Mouse (Mus musculus): ENCODE results near the gene Gm26602. TPM values are rescaled to one million over a fixed set of nuclear protein-coding genes. Genes with fewer than 3 reads are reported as not detected.

Gm26602 gene
- polyA plus RNA-seq, 1 experiment from 2014 or later, result 33.6 TPM

DNA sequence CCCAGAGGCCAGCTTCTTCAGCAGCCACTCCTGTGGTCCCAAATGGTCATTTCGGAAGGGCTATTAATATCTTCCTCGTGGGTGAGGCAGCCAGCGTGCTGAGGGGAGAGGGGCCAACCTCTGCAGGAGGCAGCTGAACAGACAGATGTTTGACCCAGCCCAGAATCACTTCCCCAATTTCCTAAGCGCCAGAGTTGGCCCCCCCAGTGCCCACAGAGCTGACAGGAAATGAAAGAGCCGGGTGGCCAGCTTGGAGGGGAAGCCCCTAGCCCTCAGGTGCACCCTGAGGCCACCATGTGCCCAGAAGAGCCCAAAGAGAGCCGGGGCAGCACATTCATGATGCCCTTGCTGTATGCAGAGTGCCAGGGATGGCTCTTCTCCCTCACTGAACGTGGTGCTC is 30.1 kb downstream of the Gm26602 start:
- Histone ChIP-seq H3K9me3 (replicated peaks) (no peaks in the 10 kb centered on the region), H3K4me1 (peaks cover 21% of the 10 kb centered on the region), H3K9ac (no peak overlapping the region), H3K4me3 (no peak overlapping the region), H3K27me3 (no peaks in the 10 kb centered on the region), H3K27ac (no peak overlapping the region), H3K4me2 (no peak overlapping the region), H3K36me3 (ENCODE audit: poor library complexity, severe bottlenecking) (peaks cover 10% of the 10 kb centered on the region)
- no peak for ATAC-seq
- 73% methylated on average over 7 of the region's 7 CpGs for WGBS

GRCm38 (mm10) chr10:79942988-79943387 is 32.3 kb downstream of the Gm26602 start:
- no peak for ATAC-seq
- 83% methylated on average over 1 of the region's 1 CpGs for WGBS
- H3K4me3 ChIP-seq, result no peak overlapping the region

DNA sequence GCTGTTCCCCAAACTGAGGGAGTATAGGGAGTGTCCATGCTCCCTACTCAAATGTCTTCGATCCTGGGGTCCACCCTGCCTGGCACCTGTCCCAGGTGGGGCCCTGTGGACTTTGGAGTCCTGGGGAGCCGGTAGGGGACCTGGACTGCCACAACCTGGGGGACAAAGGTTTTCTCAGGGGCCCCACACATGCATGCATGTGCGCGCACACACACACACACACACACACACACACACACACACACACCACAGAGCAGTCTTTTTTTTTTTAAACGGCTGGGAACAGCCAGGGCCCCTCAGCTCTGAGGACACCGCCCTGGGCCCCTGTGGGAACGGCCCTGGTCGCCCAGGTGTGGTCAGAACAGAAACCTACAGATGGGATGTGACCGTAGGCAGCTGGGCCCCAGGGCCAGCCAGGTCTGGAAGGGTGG is 32.8 kb downstream of the Gm26602 start:
- H3K4me2 ChIP-seq, result no peak overlapping the region
- H3K4me3 ChIP-seq, result no peak overlapping the region
- no peak overlapping the region for H3K9ac ChIP-seq
- peaks cover 21% of the 10 kb centered on the region for H3K4me1 ChIP-seq
- no peak overlapping the region for H3K27ac ChIP-seq
- 75% methylated on average over 9 of the region's 9 CpGs for WGBS
- no peaks in the 10 kb centered on the region for H3K9me3 ChIP-seq (replicated peaks)
- H3K27me3 ChIP-seq, result no peaks in the 10 kb centered on the region
- no peak for ATAC-seq
- peaks cover 17% of the 10 kb centered on the region for H3K36me3 ChIP-seq (ENCODE audit: poor library complexity, severe bottlenecking)

More at GRCm38 (mm10) chr10:79942988-79943387, 32.3 kb downstream of the Gm26602 start:
- no peaks in the 10 kb centered on the region for H3K27me3 ChIP-seq
- no peaks in the 10 kb centered on the region for H3K9me3 ChIP-seq (replicated peaks)
- H3K36me3 ChIP-seq (ENCODE audit: poor library complexity, severe bottlenecking), result peaks cover 15% of the 10 kb centered on the region
- H3K4me1 ChIP-seq, result peaks cover 21% of the 10 kb centered on the region
- H3K9ac ChIP-seq, result no peak overlapping the region
- no peak overlapping the region for H3K4me2 ChIP-seq
- no peak overlapping the region for H3K27ac ChIP-seq

DNA sequence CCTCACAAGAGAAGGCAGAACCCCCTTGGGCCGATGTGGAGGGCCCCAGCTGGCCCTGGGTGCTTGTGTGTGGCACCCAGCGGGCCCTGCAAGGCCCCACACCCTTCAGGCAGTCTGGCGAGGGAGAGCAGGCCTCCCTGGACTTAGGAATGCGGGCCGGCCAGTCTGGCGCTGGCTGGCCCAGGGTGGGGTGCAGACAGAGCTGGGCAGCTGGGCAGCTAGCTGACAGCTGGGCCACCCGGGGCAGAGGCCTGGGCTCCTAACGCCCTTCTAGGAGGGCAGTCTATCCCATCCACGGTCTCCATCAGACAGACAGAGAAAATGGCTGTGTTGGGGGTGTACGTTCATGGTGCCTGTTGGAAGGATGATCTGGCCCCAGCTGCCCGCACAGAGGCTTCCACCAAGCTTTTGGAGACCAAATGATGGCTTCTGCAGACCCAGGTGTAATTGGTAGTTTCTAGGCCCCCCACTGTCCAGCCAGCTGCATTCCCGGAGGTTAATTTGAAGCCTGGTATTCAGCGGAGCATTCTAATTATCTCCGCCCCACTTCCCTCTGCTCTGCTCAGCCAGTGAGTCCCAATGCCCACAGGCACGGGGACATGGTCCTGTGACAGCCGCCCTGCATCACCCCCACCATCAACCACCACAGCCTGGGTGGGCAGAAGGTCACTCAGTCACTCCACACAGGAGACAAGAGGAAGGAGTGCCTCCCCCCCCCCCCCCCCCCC is 35.0 kb downstream of the Gm26602 start:
- peak; percentile 27; the same call in 1 of the 2 replicates for ATAC-seq
- Histone ChIP-seq H3K4me2 (peak overlapping the region; percentile 14; the same call in 1 of the 2 replicates), H3K36me3 (ENCODE audit: poor library complexity, severe bottlenecking) (peaks cover 39% of the 10 kb centered on the region), H3K9me3 (replicated peaks) (no peaks in the 10 kb centered on the region), H3K4me3 (no peak overlapping the region), H3K9ac (peak overlapping the region; percentile 6; the same call in 1 of the 2 replicates), H3K4me1 (peaks cover 21% of the 10 kb centered on the region), H3K27ac (peak overlapping the region; percentile 54), H3K27me3 (no peaks in the 10 kb centered on the region)
- 23% methylated on average over 16 of the region's 16 CpGs for WGBS

DNA sequence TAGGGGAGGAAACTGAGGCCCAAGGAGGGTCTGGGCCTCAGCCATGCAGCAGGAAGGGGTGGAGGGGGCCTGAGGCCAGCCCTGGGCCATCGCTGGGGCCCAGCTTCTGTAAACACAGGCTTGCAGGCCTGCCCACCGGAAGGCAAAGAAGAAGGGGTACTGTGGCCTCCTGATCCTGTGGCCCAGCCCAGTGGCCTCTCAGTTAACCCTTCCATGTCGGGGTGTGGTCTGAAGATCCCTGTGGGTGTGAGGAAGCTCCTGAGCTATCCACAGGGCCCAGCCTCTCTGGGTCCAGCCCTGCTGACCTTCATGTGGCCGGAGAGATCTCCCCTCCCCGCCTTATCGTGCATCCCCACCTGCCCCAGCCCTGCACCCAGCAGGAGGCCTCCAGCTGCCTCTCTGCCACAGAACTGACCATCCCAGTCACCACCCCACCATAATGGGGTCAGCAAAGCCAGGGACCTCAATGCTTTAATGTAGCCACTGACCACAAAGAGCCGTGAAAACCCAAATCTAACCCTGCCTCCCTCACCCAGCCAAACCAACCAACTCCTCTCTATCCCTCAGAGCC is 36.2 kb downstream of the Gm26602 start:
- ATAC-seq, result no peak
- Histone ChIP-seq H3K4me1 (peaks cover 21% of the 10 kb centered on the region), H3K9ac (peak overlapping the region; percentile 38; the same call in 1 of the 2 replicates), H3K4me3 (no peak overlapping the region), H3K4me2 (no peak overlapping the region; the same call in 1 of the 2 replicates), H3K27ac (no peak overlapping the region), H3K36me3 (ENCODE audit: poor library complexity, severe bottlenecking) (peaks cover 46% of the 10 kb centered on the region), H3K9me3 (replicated peaks) (no peaks in the 10 kb centered on the region), H3K27me3 (no peaks in the 10 kb centered on the region)
- whole genome bisulfite sequencing, result 19% methylated on average over 7 of the region's 7 CpGs

GRCm38 (mm10) chr10:79947502-79947901 is 36.8 kb downstream of the Gm26602 start:
- no peaks in the 10 kb centered on the region for H3K9me3 ChIP-seq (replicated peaks)
- peaks cover 21% of the 10 kb centered on the region for H3K4me1 ChIP-seq
- no peak overlapping the region for H3K9ac ChIP-seq
- H3K27me3 ChIP-seq, result no peaks in the 10 kb centered on the region
- no peak overlapping the region for H3K4me3 ChIP-seq
- H3K27ac ChIP-seq, result no peak overlapping the region
- 72% methylated on average over 6 of the region's 6 CpGs for WGBS
- H3K4me2 ChIP-seq, result no peak overlapping the region
- H3K36me3 ChIP-seq (ENCODE audit: poor library complexity, severe bottlenecking), result peaks cover 41% of the 10 kb centered on the region
- no peak for ATAC-seq

GRCm38 (mm10) chr10:79949873-79950272 is 39.2 kb downstream of the Gm26602 start:
- no peak overlapping the region for H3K4me3 ChIP-seq
- 95% methylated on average over 4 of the region's 4 CpGs for WGBS
- H3K9ac ChIP-seq, result no peak overlapping the region
- no peak for ATAC-seq
- no peak overlapping the region for H3K27ac ChIP-seq
- no peaks in the 10 kb centered on the region for H3K9me3 ChIP-seq (replicated peaks)
- H3K4me2 ChIP-seq, result no peak overlapping the region
- peaks cover 53% of the 10 kb centered on the region for H3K36me3 ChIP-seq (ENCODE audit: poor library complexity, severe bottlenecking)
- no peaks in the 10 kb centered on the region for H3K27me3 ChIP-seq
- peaks cover 21% of the 10 kb centered on the region for H3K4me1 ChIP-seq

- H3K27ac ChIP-seq, result no peak overlapping the region
- H3K9ac ChIP-seq, result no peak overlapping the region
- WGBS, result 84% methylated on average over 18 of the region's 18 CpGs
- H3K9me3 ChIP-seq (replicated peaks), result no peaks in the 10 kb centered on the region
- peaks cover 15% of the 10 kb centered on the region for H3K4me1 ChIP-seq
- H3K4me2 ChIP-seq, result no peak overlapping the region
- ATAC-seq, result no peak
- H3K4me3 ChIP-seq, result no peak overlapping the region
- H3K36me3 ChIP-seq (ENCODE audit: poor library complexity, severe bottlenecking), result peaks cover 53% of the 10 kb centered on the region
- no peaks in the 10 kb centered on the region for H3K27me3 ChIP-seq
Measured at GRCm38 (mm10) chr10:79950661-79951060, 40.0 kb downstream of the Gm26602 start.

- H3K9ac ChIP-seq, result no peak overlapping the region
- no peak for ATAC-seq
- WGBS, result 89% methylated on average over 6 of the region's 6 CpGs
- H3K36me3 ChIP-seq (ENCODE audit: poor library complexity, severe bottlenecking), result peaks cover 41% of the 10 kb centered on the region
- H3K27me3 ChIP-seq, result 0 out of 2 replicates have a peak, but pooled peaks cover 5% of the 10 kb centered on the region
- no peak overlapping the region for H3K4me2 ChIP-seq
- H3K27ac ChIP-seq, result no peak overlapping the region
- no peaks in the 10 kb centered on the region for H3K9me3 ChIP-seq (replicated peaks)
- peaks cover 4% of the 10 kb centered on the region; the same call in 1 of the 2 replicates for H3K4me1 ChIP-seq
- no peak overlapping the region for H3K4me3 ChIP-seq
Measured at GRCm38 (mm10) chr10:79953946-79954345, 43.3 kb downstream of the Gm26602 start.

DNA sequence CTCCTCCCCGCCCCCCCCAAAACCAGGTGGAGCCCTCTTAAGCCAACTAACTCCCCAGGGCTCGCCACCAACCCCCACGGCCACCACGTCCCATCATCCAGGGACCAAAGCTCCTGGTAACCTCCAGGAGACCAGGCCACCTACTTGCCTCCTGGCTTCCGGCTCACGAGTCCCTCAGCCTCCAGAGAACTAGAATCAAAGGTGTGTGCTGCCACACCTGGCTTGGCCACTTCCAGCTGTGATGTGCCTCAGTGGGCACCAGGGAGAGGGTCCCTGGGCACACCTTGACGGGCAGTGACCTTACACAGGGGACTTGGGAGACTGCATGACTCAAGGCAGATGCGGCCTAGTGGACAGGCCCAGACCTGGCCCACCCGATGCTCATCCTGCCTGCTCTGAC is 45.0 kb downstream of the Gm26602 start:
- H3K9ac ChIP-seq, result 0 out of 2 replicates have a peak overlapping the region, but pooled peaks have one; percentile 3

DNA sequence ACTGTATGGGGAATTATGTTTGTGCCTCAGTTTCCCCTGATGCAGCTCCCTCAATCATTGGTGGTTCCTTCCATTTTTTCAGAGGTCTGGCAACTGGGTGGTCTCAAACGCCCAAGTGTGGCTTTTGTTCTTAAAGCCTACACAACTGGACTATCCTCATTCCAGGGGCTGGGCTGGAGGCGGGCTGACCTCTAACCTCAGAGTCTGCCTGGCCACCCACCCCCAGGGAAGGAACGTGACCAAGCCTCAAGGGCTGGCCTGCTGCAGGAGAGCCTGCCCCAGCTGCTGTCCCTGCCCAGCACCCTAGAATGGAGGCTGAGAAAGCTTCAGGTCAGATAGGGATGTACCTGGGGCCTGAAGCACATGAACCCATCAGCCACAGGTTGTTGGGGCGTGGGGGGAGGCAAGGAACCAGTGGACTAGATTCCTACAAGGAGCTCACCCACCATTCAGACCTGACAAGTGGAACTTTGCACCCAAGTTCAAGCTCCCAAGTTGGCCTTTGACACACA is 46.0 kb downstream of the Gm26602 start:
- Histone ChIP-seq H3K9me3 (replicated peaks) (no peaks in the 10 kb centered on the region), H3K4me3 (no peak overlapping the region), H3K9ac (no peak overlapping the region), H3K4me1 (peaks cover 15% of the 10 kb centered on the region), H3K27ac (no peak overlapping the region), H3K4me2 (no peak overlapping the region), H3K27me3 (0 out of 2 replicates have a peak, but pooled peaks cover 5% of the 10 kb centered on the region), H3K36me3 (ENCODE audit: poor library complexity, severe bottlenecking) (peaks cover 18% of the 10 kb centered on the region)
- ATAC-seq, result no peak
- WGBS, result 22% methylated on average over 4 of the region's 4 CpGs

More for the DNA sequence above, 45.0 kb downstream of the Gm26602 start:
- no peak for ATAC-seq
- peaks cover 23% of the 10 kb centered on the region for H3K36me3 ChIP-seq (ENCODE audit: poor library complexity, severe bottlenecking)
- H3K9me3 ChIP-seq (replicated peaks), result no peaks in the 10 kb centered on the region
- H3K27ac ChIP-seq, result no peak overlapping the region
- H3K27me3 ChIP-seq, result 0 out of 2 replicates have a peak, but pooled peaks cover 5% of the 10 kb centered on the region
- peaks cover 7% of the 10 kb centered on the region for H3K4me1 ChIP-seq
- WGBS, result 79% methylated on average over 9 of the region's 9 CpGs
- no peak overlapping the region for H3K4me3 ChIP-seq
- no peak overlapping the region for H3K4me2 ChIP-seq

GRCm38 (mm10) chr10:79958140-79958816 is 47.6 kb downstream of the Gm26602 start:
- H3K9ac ChIP-seq, result no peak overlapping the region
- peaks cover 22% of the 10 kb centered on the region for H3K36me3 ChIP-seq (ENCODE audit: poor library complexity, severe bottlenecking)
- H3K27ac ChIP-seq, result no peak overlapping the region
- H3K4me3 ChIP-seq, result no peak overlapping the region
- H3K9me3 ChIP-seq (replicated peaks), result no peaks in the 10 kb centered on the region
- peaks cover 15% of the 10 kb centered on the region for H3K4me1 ChIP-seq
- H3K4me2 ChIP-seq, result peak overlapping the region; percentile 25
- 0 out of 2 replicates have a peak, but pooled peaks cover 5% of the 10 kb centered on the region for H3K27me3 ChIP-seq
- no peak for ATAC-seq
- 16% methylated on average over 21 of the region's 21 CpGs for WGBS
